Mouse (Mus musculus) gastrocnemius, postnatal 14 days (tissue): ENCODE measurements around the gene Tm7sf2. TPM values are rescaled to one million over a fixed set of nuclear protein-coding genes. Genes with fewer than 3 reads are reported as not detected.

Experiments used
- DNase-seq: peaks from one replicate; pipeline ENCODE4 v3.0.0; 2021; ENCODE audit warnings: mixed read lengths
- intact Hi-C: fragments of 180-260 bp; cut with DNase I; formaldehyde crosslinking; loops from one replicate; pipeline ENCODE4 v1.15.1; 2025; ENCODE audit warnings: low total_unique reads
- total RNA-seq, 2 experiments: library from RNA; stranded (reverse); gene quantifications; 2 replicates each; pipeline ENCODE4 v1.2.3; 2021

Tm7sf2 gene
- total RNA-seq, 2 experiments from 2014 or later = 3.7 to 4.5 TPM

- DNase-seq = no peak
- intact Hi-C loops = no loop called here
Measured at GRCm38 (mm10) chr19:6071261-6071660, 3.1 kb upstream of the Tm7sf2 start.

DNA sequence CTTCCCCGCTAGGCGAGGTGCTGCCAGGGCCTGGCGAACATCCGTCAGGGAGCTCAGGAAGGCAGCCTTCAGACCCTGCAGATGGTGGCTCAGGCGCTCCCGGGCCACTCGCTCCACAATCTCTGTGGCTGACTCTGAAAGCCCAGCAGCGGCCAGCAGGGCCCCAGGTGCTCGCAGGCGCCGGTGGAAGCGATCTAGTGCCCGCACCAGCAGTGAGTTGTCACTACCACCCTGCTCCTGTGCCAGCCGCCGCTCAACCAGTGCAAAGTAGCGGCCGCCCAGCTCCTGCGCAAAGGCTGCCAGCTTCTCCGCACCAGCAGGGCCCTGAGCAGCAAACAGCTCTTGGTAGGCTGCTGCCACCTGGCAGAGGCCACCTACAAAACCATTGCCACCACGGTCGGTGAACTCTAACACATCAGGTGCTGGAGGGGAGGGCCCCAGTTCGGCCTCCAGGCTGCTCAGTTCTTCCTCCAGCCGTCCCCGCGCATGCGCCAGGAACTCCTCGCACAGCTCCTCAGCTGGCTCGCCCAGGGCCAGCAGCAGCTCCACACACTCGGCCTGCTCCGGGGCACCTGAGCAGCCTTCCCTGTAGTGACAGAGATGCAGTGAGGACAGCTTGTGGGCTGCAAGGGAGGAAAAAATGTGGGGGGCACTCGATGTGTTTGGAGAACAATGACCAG is 2.5 kb upstream of the Tm7sf2 start:
- DNase-seq = no peak
- intact Hi-C loops = no loop called here

DNA sequence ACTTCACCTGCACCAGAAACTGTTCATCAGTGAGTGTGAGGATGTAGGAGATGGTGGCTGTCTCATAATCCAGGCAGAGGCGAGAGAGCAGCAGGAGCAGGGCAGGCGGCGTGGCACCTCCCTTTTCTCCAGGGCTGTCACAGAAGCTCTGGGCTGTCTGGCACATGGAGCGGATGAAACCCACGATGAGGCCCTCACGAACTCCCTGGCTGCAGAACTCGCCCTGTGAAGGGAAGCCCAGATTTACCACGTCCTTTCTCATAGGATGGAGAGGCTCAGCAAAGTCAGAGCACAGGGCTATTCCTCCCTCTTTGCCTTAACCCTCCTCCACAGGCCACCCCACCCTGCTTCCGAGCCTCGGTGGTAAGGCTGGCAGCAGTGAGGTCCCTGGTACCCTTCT is 1.7 kb upstream of the Tm7sf2 start:
- intact Hi-C loops = no loop called here
- DNase-seq = no peak

GRCm38 (mm10) chr19:6068951-6069350 is 778 bp upstream of the Tm7sf2 start:
- no peak for DNase-seq
- intact Hi-C loops = no loop called here

DNA sequence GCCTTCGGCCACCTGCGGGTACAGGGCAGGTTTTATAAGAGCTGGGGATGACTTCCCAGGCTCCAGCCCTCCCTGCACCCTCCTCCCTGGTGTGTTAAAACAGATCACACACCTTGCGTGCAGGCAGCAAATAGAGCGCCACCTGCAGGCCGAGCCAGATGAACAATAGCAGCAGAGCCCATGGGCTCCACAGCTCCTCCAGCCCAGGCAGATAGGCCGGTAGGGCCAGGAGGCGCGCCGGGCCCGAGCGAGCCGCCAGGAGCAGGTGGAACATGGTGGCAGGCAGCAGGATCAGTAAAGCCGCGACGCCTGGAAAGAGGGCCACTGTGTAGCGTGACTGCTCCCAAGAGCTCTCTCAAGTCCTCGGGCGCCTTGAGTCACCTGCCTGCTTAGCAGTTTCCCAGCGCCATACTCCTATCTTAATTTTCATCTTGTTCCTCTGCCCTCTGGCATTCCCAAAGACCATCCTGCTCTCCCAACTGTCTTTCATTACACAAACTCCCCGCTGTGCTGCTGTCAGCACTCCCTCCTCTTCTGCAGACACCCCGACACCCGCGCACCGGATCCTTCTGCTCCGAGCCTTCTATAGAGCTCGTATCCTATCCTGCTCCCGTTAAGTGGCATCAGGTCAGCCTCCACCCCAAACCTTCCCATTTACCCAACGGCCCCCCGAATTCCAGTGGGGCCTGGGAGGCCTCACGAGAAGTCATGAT is 1.0 kb downstream of the Tm7sf2 start:
- intact Hi-C loops = no loop called here

GRCm38 (mm10) chr19:6066571-6066970 is 1.6 kb downstream of the Tm7sf2 start:
- DNase-seq = no peak
- intact Hi-C loops = no loop called here

More for the DNA sequence above, 1.0 kb downstream of the Tm7sf2 start:
- DNase-seq = peak; percentile 75

GRCm38 (mm10) chr19:6063081-6063480 is 5.1 kb downstream of the Tm7sf2 start:
- intact Hi-C loops = no loop called here

GRCm38 (mm10) chr19:6062418-6062817 is 5.8 kb downstream of the Tm7sf2 start:
- DNase-seq = no peak
- intact Hi-C loops = no loop called here

More at GRCm38 (mm10) chr19:6063081-6063480, 5.1 kb downstream of the Tm7sf2 start:
- DNase-seq = no peak

DNA sequence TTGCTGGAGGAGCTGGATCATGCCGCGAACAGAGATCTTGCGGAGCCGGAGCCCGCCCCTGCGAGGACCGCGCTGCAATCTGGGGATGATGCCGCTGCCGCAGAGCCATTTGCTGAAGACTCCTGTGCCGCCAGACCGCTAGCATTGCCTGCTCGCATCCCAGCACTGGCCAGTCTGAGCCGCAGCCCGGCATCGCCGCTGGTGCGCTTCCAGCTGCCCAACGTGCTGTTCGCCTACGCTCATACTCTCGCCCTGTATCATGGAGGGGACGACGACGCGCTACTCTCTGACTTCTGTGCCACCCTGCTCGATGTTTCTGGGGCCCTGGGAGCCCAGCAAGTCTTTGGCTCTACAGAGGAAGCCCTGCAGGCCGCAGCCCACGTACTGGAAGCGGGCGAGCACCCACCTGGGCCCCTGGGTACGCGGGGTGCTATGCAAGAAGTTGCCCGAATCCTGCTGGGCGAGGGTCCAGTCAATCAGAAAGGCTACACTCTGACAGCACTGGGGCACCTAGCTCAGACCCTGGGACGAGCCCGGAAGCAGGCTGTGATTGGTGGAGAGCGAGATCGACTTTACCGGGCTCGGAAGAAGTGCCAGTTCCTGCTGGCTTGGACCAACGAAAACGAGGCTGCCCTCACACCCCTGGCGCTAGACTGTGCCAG is 6.4 kb downstream of the Tm7sf2 start:
- DNase-seq = peak; percentile 42
- intact Hi-C loops = no loop called here

DNA sequence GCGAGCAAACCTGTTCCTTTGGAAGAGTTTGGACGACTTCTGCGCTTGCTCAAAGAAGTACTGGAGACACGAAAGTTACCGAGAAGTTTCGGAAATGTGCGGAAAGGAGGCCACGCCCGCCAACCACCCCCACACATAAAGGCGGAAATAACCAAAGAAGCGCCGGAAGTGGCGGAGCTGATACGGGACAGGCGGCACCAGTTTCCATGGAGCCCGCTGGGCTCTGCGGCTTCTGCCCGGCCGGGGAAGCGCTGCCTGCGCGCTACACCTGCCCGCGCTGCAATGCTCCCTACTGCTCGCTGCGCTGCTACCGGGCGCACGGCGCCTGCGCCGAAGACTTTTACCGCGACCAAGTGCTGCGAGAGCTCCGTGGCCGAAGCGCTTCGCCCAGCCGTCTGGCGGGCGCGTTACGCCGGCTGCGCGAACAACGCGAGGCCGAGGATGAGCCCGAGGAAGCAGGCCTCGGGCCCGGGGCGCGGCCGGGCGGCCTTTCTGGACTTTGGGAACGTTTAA is 7.1 kb downstream of the Tm7sf2 start, which contains the start of gene Znhit2:
Gene Znhit2, plus strand, starts transcription at position 172 of the 513 bp plus-strand sequence.
- DNase-seq = peak; percentile 92
- intact Hi-C loops = no loop called here

DNA sequence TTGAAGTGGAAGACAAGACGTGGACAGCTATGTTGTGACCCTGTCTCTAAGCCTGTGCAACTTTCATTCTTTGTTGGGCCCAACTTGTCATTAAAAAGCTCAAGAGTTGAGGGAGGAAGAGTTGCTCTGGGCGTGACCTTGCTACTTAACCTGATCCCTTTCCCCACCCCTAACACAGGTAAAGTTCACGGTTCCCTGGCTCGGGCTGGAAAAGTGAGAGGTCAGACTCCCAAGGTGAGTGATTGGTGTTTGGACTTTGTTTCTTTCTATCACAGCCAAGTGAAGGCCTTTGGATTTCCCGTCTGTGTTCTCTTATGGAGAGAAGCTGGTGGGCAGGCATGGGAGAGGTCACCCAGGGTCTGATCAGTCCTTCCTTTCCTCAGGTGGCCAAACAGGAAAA is 9.2 kb downstream of the Tm7sf2 start:
- intact Hi-C loops = no loop called here
- DNase-seq = no peak

- intact Hi-C loops = no loop called here
Measured at GRCm38 (mm10) chr19:6058513-6058912, 9.7 kb downstream of the Tm7sf2 start.

GRCm38 (mm10) chr19:6057313-6058096 is 10.7 kb downstream of the Tm7sf2 start, which contains the start of the genes Mrpl49 and Fau:
Gene Mrpl49, minus strand, starts transcription at chr19:6057785.
Gene Fau, plus strand, starts transcription at chr19:6057844.
- intact Hi-C loops = no loop called here
- peak; percentile 99 for DNase-seq

More at GRCm38 (mm10) chr19:6058513-6058912, 9.7 kb downstream of the Tm7sf2 start:
- no peak for DNase-seq

DNA sequence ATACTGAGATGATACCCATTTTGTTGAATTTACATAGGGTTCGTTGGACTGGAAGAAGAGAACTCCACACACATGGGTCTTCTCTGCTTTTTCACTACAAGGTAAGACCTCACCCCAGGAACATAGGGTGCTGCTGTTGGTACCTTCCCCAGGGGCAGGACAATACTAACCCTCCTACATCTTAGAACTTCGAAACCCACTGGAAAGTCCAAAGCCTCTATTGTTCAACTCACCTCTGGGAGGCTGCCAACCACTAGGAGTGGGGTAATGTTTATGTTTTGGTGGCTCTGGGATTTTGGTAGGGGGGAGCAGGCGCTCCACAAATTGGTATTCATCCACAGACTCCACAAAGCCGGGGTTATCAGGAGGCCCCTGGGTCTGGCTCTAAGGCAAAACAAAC is 11.5 kb downstream of the Tm7sf2 start:
- no peak for DNase-seq
- intact Hi-C loops = no loop called here

- intact Hi-C loops = no loop called here
- no peak for DNase-seq
Measured at GRCm38 (mm10) chr19:6054296-6054695, 13.9 kb downstream of the Tm7sf2 start.

- no peak for DNase-seq
- intact Hi-C loops = no loop called here
Measured at GRCm38 (mm10) chr19:6052516-6052915, 15.7 kb downstream of the Tm7sf2 start.

- DNase-seq = no peak
- intact Hi-C loops = no loop called here
Measured at GRCm38 (mm10) chr19:6048681-6049410, 19.3 kb downstream of the Tm7sf2 start.

DNA sequence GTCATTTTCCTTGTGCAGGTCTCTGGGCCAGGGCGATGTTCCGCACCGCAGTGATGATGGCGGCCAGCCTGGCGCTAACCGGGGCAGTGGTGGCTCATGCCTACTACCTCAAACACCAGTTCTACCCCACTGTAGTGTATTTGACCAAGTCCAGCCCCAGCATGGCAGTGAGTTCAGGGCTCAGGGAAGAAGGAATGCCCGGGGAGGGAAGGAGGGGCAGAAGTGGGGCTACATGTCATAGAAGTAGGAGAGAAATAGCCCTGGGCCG is 20.3 kb downstream of the Tm7sf2 start:
- intact Hi-C loops = no loop called here
- no peak for DNase-seq
